Mouse (Mus musculus) megakaryocyte, embryonic 14.5 days (primary cell): Measurements from ENCODE around the gene Ppa2. TPM values are rescaled to one million over a fixed set of nuclear protein-coding genes. Genes with fewer than 3 reads are reported as not detected.

ENCODE experiments used
- H3K27me3 ChIP-seq: replicated peaks from 2 replicates; pipeline ENCODE3; 2012; ENCODE audit warnings: inconsistent platforms
- H3K36me3 ChIP-seq: replicated peaks from 2 replicates; pipeline ENCODE3; 2012; ENCODE audit warnings: low read length, inconsistent platforms, mixed read lengths
- H3K4me1 ChIP-seq: 2 replicates; pipeline ENCODE4 v1.6.1; 2012; ENCODE audit warnings: inconsistent platforms
- H3K4me3 ChIP-seq: replicated peaks from 2 replicates; pipeline ENCODE3; 2012; ENCODE audit warnings: moderate library complexity, mild to moderate bottlenecking, inconsistent platforms
- H3K9me3 ChIP-seq: 2 replicates; pipeline ENCODE4 v1.6.1; 2012; ENCODE audit warnings: inconsistent platforms
- FLI1 ChIP-seq: IDR thresholded peaks from 2 replicates; pipeline ENCODE4 v1.6.1; 2012; ENCODE audit warnings: low read length, inconsistent platforms, mixed read lengths
- GATA1 ChIP-seq: IDR thresholded peaks from 3 replicates; pipeline ENCODE4 v1.6.1; 2012; ENCODE audit warnings: mixed read lengths, low read length, inconsistent platforms, borderline replicate concordance
- polyA plus RNA-seq: library from polyadenylated mRNA; stranded (reverse); fragments of >175 nt; gene quantifications from 2 replicates; pipeline ENCODE4 v1.2.3, GENCODE M21; 2012; ENCODE audit warnings: low replicate concordance; ENCODE audit not compliant: insufficient read depth

The Ppa2 gene
- polyA plus RNA-seq, 1 experiment, result 18.5 TPM

GRCm38 (mm10) chr3:133325135-133325534 is 15.2 kb downstream of the Ppa2 start:
- peaks cover 5% of the 10 kb centered on the region for H3K4me1 ChIP-seq
- no peak overlapping the region for H3K4me3 ChIP-seq
- TF ChIP-seq GATA1, result no peak
- no peak for TF ChIP-seq FLI1
- H3K27me3 ChIP-seq, result no peaks in the 10 kb centered on the region
- peaks cover 59% of the 10 kb centered on the region for H3K36me3 ChIP-seq
- peaks cover 3% of the 10 kb centered on the region; the same call in 1 of the 2 replicates for H3K9me3 ChIP-seq

GRCm38 (mm10) chr3:133328551-133328950 is 18.6 kb downstream of the Ppa2 start:
- H3K36me3 ChIP-seq, result peaks cover 48% of the 10 kb centered on the region
- TF ChIP-seq GATA1, result no peak
- no peak for TF ChIP-seq FLI1
- H3K9me3 ChIP-seq, result no peaks in the 10 kb centered on the region
- H3K4me1 ChIP-seq, result peaks cover 11% of the 10 kb centered on the region
- H3K27me3 ChIP-seq, result no peaks in the 10 kb centered on the region
- H3K4me3 ChIP-seq, result no peak overlapping the region

GRCm38 (mm10) chr3:133329406-133329805 is 19.5 kb downstream of the Ppa2 start:
- no peaks in the 10 kb centered on the region for H3K27me3 ChIP-seq
- TF ChIP-seq FLI1, result no peak
- no peak for TF ChIP-seq GATA1
- H3K4me1 ChIP-seq, result peaks cover 15% of the 10 kb centered on the region
- peaks cover 43% of the 10 kb centered on the region for H3K36me3 ChIP-seq
- no peak overlapping the region for H3K4me3 ChIP-seq
- H3K9me3 ChIP-seq, result no peaks in the 10 kb centered on the region

- no peaks in the 10 kb centered on the region for H3K9me3 ChIP-seq
- TF ChIP-seq FLI1, result no peak
- TF ChIP-seq GATA1, result no peak
- peaks cover 25% of the 10 kb centered on the region for H3K4me1 ChIP-seq
- no peaks in the 10 kb centered on the region for H3K27me3 ChIP-seq
- peaks cover 35% of the 10 kb centered on the region for H3K36me3 ChIP-seq
- H3K4me3 ChIP-seq, result no peak overlapping the region
Measured at GRCm38 (mm10) chr3:133331184-133331866, 21.4 kb downstream of the Ppa2 start.

GRCm38 (mm10) chr3:133332280-133332679 is 22.4 kb downstream of the Ppa2 start:
- Histone ChIP-seq H3K36me3 (peaks cover 28% of the 10 kb centered on the region), H3K4me3 (no peak overlapping the region), H3K9me3 (no peaks in the 10 kb centered on the region), H3K4me1 (peaks cover 29% of the 10 kb centered on the region), H3K27me3 (no peaks in the 10 kb centered on the region)
- TF ChIP-seq FLI1 (no peak), GATA1 (no peak)

GRCm38 (mm10) chr3:133333267-133334170 is 23.6 kb downstream of the Ppa2 start:
- Histone ChIP-seq H3K27me3 (no peaks in the 10 kb centered on the region), H3K36me3 (peaks cover 22% of the 10 kb centered on the region), H3K9me3 (no peaks in the 10 kb centered on the region), H3K4me1 (peaks cover 39% of the 10 kb centered on the region), H3K4me3 (peak overlapping the region; percentile 1)
- TF ChIP-seq FLI1 (no peak), GATA1 (no peak)

GRCm38 (mm10) chr3:133334691-133335090 is 24.8 kb downstream of the Ppa2 start:
- Histone ChIP-seq H3K36me3 (peaks cover 16% of the 10 kb centered on the region), H3K4me1 (peaks cover 50% of the 10 kb centered on the region)
- TF ChIP-seq FLI1, result no peak
- TF ChIP-seq GATA1, result no peak

GRCm38 (mm10) chr3:133335166-133335565 is 25.3 kb downstream of the Ppa2 start:
- no peak for TF ChIP-seq FLI1
- no peak for TF ChIP-seq GATA1
- H3K4me3 ChIP-seq, result no peak overlapping the region
- H3K27me3 ChIP-seq, result peaks cover 1% of the 10 kb centered on the region
- peaks cover 17% of the 10 kb centered on the region for H3K36me3 ChIP-seq
- peaks cover 55% of the 10 kb centered on the region for H3K4me1 ChIP-seq
- H3K9me3 ChIP-seq, result no peaks in the 10 kb centered on the region

More at GRCm38 (mm10) chr3:133334691-133335090, 24.8 kb downstream of the Ppa2 start:
- no peak overlapping the region for H3K4me3 ChIP-seq
- no peaks in the 10 kb centered on the region for H3K27me3 ChIP-seq
- no peaks in the 10 kb centered on the region for H3K9me3 ChIP-seq

GRCm38 (mm10) chr3:133336400-133336799 is 26.5 kb downstream of the Ppa2 start:
- Histone ChIP-seq H3K27me3 (peaks cover 1% of the 10 kb centered on the region), H3K4me1 (peaks cover 59% of the 10 kb centered on the region), H3K9me3 (no peaks in the 10 kb centered on the region), H3K36me3 (peaks cover 19% of the 10 kb centered on the region), H3K4me3 (no peak overlapping the region)
- TF ChIP-seq FLI1 (no peak), GATA1 (no peak)
